Mouse (Mus musculus) megakaryocyte-erythroid progenitor cell, adult 5-6 weeks (primary cell): ENCODE measurements around the gene Smg6. TPM values are rescaled to one million over a fixed set of nuclear protein-coding genes. Genes with fewer than 3 reads are reported as not detected.

Source experiments
- ATAC-seq: replicated peaks from 2 replicates; pipeline ENCODE4 v1.8.0; 2016; ENCODE audit warnings: mild to moderate bottlenecking, inconsistent platforms; ENCODE audit not compliant: severe bottlenecking, poor library complexity, low FRiP score, low TSS enrichment
- total RNA-seq, 2 experiments: library from RNA; stranded (forward) in 1 of 2; stranded (reverse) in 1 of 2; fragments of 200-1000, 215-1000 nt in 1 of 2; fragments of >200 nt in 1 of 2; fragmentation: Nextera tagmentation in 1 of 2; gene quantifications; 2 replicates each; pipeline ENCODE4 v1.2.3; 2014 to 2017

Smg6 gene
- total RNA-seq, 2 experiments from 2014 or later: 41.3 to 41.6 TPM

DNA sequence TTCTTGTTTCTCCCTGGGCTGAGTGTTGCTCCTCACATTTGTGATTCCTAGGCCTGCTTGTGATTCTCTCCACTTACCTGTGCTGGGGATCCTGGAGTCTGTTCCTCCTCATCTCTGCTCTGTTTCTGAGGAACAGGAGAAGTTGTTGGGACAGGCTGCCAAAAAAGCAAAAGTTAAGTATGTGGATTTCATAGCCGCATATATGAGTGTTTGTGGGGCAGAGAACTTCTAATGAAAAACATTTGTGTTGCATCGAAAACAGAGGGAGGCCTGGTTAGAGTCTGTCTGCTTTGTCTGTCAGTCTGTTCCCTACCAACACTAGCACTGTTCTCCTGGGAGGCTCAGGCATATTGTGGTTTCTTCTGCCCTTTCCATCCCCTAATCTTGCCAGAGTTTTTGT, 148.1 kb downstream of the Smg6 start:
- ATAC-seq: no peak

DNA sequence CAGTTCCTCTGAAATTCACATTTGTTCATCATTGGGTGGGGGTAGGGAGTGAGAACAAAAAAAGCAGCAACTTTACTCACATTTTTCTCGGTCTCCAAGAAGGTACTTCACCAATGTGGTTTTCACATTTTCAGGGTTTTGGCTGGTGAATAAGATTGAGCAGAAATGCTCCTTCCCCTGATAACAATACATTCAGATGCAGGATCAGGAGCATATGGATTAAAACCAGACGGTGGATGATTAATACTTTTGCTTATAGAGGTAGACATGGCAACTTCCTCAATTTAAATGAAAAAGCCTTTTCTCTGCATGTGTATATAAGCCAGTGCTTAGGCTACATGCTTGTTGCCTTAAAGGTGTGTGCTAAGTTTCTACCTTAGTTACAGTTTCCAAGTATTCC, 148.9 kb downstream of the Smg6 start:
- no peak for ATAC-seq

DNA sequence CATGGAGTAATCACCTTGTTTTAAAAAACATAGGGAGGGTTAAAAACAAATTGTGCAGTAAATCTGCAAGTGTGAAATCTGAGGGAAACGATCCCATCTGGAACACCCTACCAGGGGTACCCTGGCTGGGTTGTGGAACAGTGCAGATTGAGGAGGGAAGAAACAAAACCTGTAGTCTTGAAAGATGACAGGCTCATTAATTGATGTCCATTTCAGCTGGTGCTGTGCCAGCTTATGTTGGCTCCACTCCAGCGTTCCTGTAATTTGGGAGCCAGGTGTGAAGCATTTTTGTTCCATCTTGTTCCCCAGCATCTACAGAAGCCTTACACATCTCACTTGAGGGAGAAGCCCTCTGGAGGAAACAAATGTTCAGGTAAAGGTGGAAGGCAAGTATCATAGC, 153.0 kb downstream of the Smg6 start:
- ATAC-seq: no peak

- ATAC-seq: no peak
These were observed 157.4 kb downstream of the Smg6 start for GRCm38 (mm10) chr11:75083031-75083430.

DNA sequence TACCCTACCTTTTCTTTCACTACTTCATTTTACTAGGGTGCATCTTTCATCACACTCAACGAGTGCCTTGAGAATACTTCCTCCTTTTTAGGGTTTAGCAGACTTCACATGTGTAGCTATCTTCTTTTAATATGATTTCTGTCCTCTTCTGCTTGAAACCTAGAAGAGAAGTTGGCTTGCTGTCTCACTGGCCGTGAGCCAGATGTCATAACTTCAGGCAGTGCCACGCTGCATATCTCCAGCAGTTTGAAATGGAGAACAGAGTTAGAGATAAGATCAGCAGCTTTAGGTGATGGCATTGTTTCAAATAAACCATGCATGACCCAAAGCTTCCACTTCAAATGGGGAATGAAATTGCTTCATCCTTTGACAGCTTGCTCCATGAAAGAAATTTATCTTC, 166.5 kb downstream of the Smg6 start:
- ATAC-seq: no peak

- no peak for ATAC-seq
These were observed 167.0 kb downstream of the Smg6 start for GRCm38 (mm10) chr11:75092656-75093055.

GRCm38 (mm10) chr11:75094759-75095158, 169.1 kb downstream of the Smg6 start:
- ATAC-seq: no peak

DNA sequence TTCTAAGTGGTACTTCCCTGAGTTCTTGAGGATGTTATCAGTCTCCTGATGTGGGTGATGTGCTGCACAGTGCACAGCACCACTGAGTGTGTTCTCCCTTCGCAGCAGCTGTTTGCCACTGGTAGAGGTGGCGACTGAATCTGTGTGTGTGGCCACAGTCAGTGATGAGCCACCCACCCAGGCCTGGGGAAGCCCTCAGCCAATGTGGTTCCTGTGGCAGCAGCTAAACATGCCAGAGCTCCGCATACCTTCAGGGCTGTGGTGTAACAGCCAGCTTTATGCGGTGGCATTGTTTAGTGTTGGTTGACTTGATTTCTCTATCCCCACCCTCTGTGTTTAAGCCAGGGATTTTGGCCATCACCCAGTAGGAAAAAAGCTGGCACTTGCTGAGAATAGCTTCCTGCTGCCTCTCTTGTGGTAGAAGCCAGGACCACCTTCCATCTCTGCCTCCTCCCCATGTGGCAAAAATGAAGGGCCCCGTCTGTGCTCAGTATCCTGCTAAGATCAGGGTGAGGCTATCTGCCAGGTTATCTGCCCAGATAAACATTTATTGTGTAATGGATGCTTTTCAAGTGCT, 177.2 kb downstream of the Smg6 start:
- ATAC-seq: no peak

DNA sequence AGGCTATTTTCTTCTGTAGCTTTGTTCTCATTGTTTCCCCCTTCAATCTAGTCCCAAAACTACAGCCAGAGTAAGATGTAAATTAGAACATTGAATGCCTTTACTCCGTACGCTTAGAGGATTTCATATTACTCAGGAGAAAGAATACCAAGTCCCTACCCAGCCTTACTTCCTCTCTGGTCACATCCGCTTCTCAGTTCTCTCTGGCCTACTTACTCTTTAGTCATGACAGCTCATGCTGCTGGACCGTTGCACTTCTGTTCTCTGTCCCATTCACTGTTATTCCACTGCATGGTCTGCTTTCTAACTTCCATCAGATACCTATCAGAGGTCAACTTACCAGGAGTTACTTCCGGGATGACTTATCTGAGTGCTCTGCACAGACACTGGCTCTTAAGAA, 181.0 kb downstream of the Smg6 start:
- ATAC-seq: no peak

- ATAC-seq: no peak
These were observed 183.3 kb downstream of the Smg6 start for GRCm38 (mm10) chr11:75108909-75109308.

GRCm38 (mm10) chr11:75116379-75116778, 190.8 kb downstream of the Smg6 start:
- ATAC-seq: no peak

GRCm38 (mm10) chr11:75118141-75118540, 192.5 kb downstream of the Smg6 start:
- no peak for ATAC-seq

DNA sequence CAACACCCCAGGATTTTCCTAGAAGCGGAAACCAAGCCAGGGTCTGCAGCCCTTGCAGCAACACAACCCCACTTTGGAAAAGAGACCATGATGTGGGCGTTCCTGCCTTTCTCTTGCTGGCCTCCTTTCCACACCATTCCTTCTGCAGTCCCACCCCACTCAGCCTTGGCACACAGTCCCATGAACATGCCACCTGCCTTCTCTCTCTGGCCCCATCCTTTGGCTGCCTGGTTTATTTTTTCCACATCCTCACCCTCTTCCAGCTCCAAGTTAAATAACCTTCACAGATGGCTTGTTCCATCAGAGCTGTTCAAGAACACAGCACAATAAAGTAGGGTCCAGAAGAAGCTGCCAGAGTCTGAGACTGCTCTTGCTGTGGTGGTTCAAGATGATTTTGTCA, 193.7 kb downstream of the Smg6 start:
- no peak for ATAC-seq

DNA sequence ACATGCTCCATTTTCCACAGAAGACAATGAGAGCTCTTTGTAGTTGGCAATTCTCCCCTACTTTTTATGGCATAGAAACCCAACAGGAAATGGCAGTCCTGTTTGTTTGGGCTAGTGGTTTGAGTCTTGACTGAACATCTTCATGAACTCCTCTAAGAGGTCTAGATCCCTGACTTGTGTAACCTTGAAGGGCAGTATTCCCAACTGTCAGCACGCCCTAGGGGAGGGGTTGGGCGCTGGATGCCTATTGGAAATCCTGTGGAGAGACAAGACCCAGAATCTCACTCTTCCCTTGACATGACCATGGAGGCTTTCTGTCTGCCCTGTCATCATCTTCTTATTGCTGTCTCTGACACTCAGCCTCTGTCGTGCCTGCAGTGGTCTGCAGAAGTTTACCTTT, 194.2 kb downstream of the Smg6 start:
- no peak for ATAC-seq

DNA sequence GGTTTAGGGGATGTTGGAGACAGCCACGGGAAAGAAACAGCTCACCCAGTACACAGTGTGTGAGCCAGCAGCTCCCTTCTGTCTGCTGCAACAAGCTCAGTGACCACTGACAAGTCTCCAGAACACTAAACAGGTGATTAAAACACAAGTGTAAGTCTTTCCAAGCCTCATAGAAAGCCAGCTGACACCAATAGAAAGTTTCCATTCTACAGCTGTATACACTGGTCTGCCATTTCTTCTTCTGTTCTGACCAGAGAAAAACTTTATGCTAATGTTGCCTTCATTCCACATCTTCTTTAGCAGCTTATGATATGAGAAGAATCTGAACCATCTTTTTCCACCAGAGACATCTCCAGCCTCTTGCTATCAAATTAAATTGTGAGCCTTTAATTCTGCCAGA, 195.7 kb downstream of the Smg6 start:
- no peak for ATAC-seq

GRCm38 (mm10) chr11:75124406-75124805, 198.8 kb downstream of the Smg6 start:
- ATAC-seq: no peak

DNA sequence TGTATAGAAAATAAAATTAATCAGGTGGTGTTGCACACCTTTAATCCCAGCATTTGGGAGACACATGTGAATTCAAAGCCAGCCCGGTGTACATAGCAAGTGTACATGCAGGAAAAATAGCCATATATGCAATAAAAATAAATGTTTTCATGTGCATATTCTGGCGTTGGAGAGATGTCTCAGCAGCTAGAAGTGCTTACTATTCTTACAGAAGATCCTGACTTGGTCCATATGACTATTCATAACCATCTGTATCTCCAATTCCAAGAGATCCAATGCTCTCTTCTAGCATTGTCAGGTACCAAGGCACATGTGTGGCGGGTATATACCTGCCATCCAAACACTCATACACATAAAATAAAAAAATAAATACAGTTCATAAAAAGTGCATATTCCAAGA, 200.8 kb downstream of the Smg6 start:
- no peak for ATAC-seq

DNA sequence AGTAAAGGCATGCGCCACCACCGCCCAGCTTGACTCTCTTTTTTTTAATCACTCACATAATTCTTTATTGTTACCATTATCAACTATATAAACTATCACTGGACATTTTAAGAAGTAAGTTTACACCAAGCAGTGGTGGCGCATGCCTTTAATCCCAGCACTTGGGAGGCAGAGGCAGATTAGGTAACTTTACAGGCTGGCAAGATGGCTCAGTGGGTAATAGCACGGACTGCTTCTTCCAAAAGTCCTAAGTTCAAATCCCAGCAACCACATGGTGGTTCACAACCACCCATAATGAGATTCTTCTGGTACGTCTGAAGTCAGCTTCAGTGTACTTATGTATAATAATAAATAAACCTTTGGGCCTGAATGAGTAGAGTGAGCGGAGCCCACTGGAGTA, 203.9 kb downstream of the Smg6 start:
- ATAC-seq: no peak

- no peak for ATAC-seq
These were observed 205.7 kb downstream of the Smg6 start for GRCm38 (mm10) chr11:75131300-75131699.

DNA sequence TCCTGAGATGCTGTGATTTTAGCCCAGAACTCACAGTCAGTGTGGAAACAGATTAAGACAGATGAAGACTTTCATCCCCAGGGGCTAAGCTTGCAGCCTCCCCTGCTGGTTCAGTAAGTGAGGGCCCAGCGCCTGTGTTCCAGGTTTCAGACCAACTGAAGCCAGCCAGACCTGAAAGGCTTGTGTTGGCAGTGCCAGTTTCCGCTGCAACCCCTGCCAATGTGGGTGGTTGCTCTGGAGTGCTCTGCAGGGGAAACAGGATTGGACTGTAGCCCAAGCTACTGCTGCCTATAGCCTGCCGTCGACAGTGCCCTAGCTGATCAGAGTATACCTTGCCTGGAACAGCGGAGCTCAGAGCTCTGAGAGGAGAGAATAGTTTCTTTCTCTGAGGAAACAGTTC, 206.7 kb downstream of the Smg6 start:
- ATAC-seq: 0 out of 2 replicates have a peak, but pooled peaks have one; percentile 4

DNA sequence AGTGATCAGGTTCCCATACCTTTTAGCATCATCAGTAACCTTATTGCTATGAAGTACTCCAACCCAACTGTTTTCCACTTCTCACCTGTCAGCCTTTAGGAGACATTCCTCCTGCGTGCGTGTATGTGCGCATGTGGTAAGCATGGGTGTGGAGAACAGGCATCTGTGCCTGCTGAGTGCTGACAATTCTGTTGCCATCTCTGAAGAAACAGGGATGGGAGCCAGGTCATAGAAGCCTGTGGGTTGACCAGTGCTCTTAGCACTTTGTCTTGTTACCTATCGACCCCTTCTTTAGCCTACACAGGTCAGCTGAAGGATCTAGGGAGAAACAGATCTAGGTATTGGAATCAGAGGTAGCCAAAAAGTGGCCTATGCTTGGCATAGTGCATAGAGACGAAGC, 207.8 kb downstream of the Smg6 start:
- ATAC-seq: no peak

- ATAC-seq: no peak
These were observed 208.3 kb downstream of the Smg6 start for GRCm38 (mm10) chr11:75133951-75134350.
